Mouse (Mus musculus) small intestine, adult 2 months (tissue): Measurements from ENCODE around the gene Tmem92.

Source experiments
- CTCF ChIP-seq: fragments of 200-500 bp; IDR thresholded peaks from 2 replicates; pipeline ENCODE4 v1.5.1; 2012; ENCODE audit warnings: low read depth, mild to moderate bottlenecking, control low read depth, inconsistent platforms, low read length, moderate library complexity, mixed read lengths; ENCODE audit not compliant: insufficient replicate concordance, insufficient read length; ENCODE audit errors: extremely low read depth
- POLR2A ChIP-seq: fragments of 200-500 bp; IDR thresholded peaks from 2 replicates; pipeline ENCODE4 v1.6.1; 2012; ENCODE audit warnings: low read depth, mild to moderate bottlenecking, control low read depth, inconsistent platforms, low read length, moderate library complexity

DNA sequence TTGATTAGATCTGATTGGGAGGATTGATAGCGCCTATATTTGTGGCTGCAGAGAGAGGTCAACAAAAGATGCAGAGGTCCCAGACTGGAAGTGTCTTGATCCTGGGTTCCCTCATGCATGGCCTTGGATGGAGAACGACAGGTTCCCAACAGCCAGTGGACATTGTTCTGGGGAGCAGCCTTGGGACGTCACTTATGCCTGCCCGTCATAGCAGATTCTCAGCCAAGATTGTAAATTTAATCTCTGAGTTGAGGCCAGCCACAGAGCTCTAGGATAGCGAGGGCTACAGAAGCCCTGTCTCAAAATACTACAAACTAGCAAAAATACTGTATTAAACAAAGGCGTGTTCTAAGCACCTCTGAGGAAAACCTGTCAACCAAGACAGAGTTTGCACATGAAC lies 22.6 kb downstream of the Tmem92 start:
- TF ChIP-seq POLR2A, result no peak
- TF ChIP-seq CTCF, result no peak
